Mouse (Mus musculus) heart, embryonic 16.5 days (tissue): ENCODE results near the gene Syne3. TPM values are rescaled to one million over a fixed set of nuclear protein-coding genes. Genes with fewer than 3 reads are reported as not detected.
A peak's percentile ranks its signal among the peaks of the same experiment; 100 is the strongest.

Experiments used
- ATAC-seq: fragments of 200-750 bp; cut with Nextera tagmentation; replicated peaks from 2 replicates; pipeline ENCODE4 v1.8.0; 2017; ENCODE audit warnings: moderate number of reproducible peaks; ENCODE audit not compliant: insufficient read depth, low FRiP score; ENCODE audit errors: extremely low read depth
- H3K27ac ChIP-seq: fragments of 300-500 bp; sonication (generic); 2 replicates; pipeline ENCODE4 v1.5.1; 2014; ENCODE audit warnings: mild to moderate bottlenecking, low read length, control low read depth, moderate library complexity
- H3K27me3 ChIP-seq: fragments of 300-500 bp; sonication (generic); 2 replicates; pipeline ENCODE4 v1.6.1; 2014; ENCODE audit warnings: low read length, mixed read lengths; ENCODE audit not compliant: control insufficient read depth, insufficient read depth
- H3K36me3 ChIP-seq: fragments of 300-500 bp; sonication (generic); 2 replicates; pipeline ENCODE4 v1.6.1; 2014; ENCODE audit not compliant: control insufficient read depth, insufficient read depth
- H3K4me1 ChIP-seq: fragments of 300-500 bp; sonication (generic); 2 replicates; pipeline ENCODE4 v1.6.1; 2014; ENCODE audit warnings: low read length, mixed read lengths; ENCODE audit not compliant: control insufficient read depth, insufficient read depth
- H3K4me2 ChIP-seq: fragments of 300-500 bp; sonication (generic); 2 replicates; pipeline ENCODE4 v1.6.1; 2014; ENCODE audit warnings: low read depth, mild to moderate bottlenecking, control low read depth, low read length
- H3K4me3 ChIP-seq: fragments of 300-500 bp; sonication (generic); 2 replicates; pipeline ENCODE4 v1.5.1; 2014; ENCODE audit warnings: mild to moderate bottlenecking, control low read depth, low read length
- H3K9ac ChIP-seq: fragments of 300-500 bp; sonication (generic); 2 replicates; pipeline ENCODE4 v1.6.1; 2014; ENCODE audit warnings: low read length, control low read depth
- H3K9me3 ChIP-seq: fragments of 300-500 bp; sonication (generic); replicated peaks from 2 replicates; pipeline ENCODE4 v1.6.1; 2016; ENCODE audit warnings: low read length; ENCODE audit not compliant: control insufficient read depth
- WGBS: fragments of 180-500 bp; shearing (Covaris S2); extraction: QIAGEN DNeasy Blood & Tissue Kit; methylation state at CpG from one replicate; pipeline ENCODE4 v1.1.7; 2014; 5-methylcytosine and 5-hydroxymethylcytosine counted together
- polyA plus RNA-seq: library from polyadenylated mRNA; unstranded; fragments of >200 nt; fragmentation: Nextera tagmentation; extraction: Ambion mirVana; gene quantifications from 2 replicates; pipeline ENCODE4 v1.2.1, GENCODE M21; 2015

The Syne3 gene
- polyA plus RNA-seq, 1 experiment from 2014 or later, result 1.9 TPM

GRCm38 (mm10) chr12:105029890-105030289 lies 20.3 kb upstream of the Syne3 start:
- Histone ChIP-seq H3K27ac (no peak overlapping the region), H3K4me1 (peaks cover 26% of the 10 kb centered on the region), H3K36me3 (peaks cover 4% of the 10 kb centered on the region; the same call in 1 of the 2 replicates), H3K9me3 (no peaks in the 10 kb centered on the region), H3K9ac (no peak overlapping the region), H3K4me3 (no peak overlapping the region), H3K27me3 (no peaks in the 10 kb centered on the region), H3K4me2 (no peak overlapping the region)
- ATAC-seq, result no peak
- 85% methylated on average over 9 of the region's 9 CpGs for WGBS

GRCm38 (mm10) chr12:105027323-105027991 lies 17.8 kb upstream of the Syne3 start:
- no peak overlapping the region for H3K9ac ChIP-seq
- H3K4me1 ChIP-seq, result peaks cover 12% of the 10 kb centered on the region
- no peak overlapping the region for H3K4me3 ChIP-seq
- WGBS, result 30% methylated on average over 15 of the region's 15 CpGs
- peaks cover 4% of the 10 kb centered on the region; the same call in 1 of the 2 replicates for H3K36me3 ChIP-seq
- H3K27ac ChIP-seq, result no peak overlapping the region
- no peak overlapping the region for H3K4me2 ChIP-seq
- H3K27me3 ChIP-seq, result no peaks in the 10 kb centered on the region
- ATAC-seq, result no peak
- H3K9me3 ChIP-seq, result peaks cover 7% of the 10 kb centered on the region; the same call in 1 of the 2 replicates

GRCm38 (mm10) chr12:105025947-105026586 lies 16.5 kb upstream of the Syne3 start:
- no peak for ATAC-seq
- Histone ChIP-seq H3K4me2 (no peak overlapping the region), H3K9ac (no peak overlapping the region), H3K27ac (no peak overlapping the region), H3K36me3 (peaks cover 4% of the 10 kb centered on the region; the same call in 1 of the 2 replicates), H3K4me1 (peaks cover 7% of the 10 kb centered on the region), H3K4me3 (no peak overlapping the region), H3K9me3 (peaks cover 7% of the 10 kb centered on the region; the same call in 1 of the 2 replicates), H3K27me3 (no peaks in the 10 kb centered on the region)
- WGBS, result 46% methylated on average over 10 of the region's 10 CpGs

- H3K9ac ChIP-seq, result no peak overlapping the region
- no peak overlapping the region for H3K27ac ChIP-seq
- WGBS, result 35% methylated on average over 8 of the region's 8 CpGs
- peaks cover under 1% of the 10 kb centered on the region; the same call in 1 of the 2 replicates for H3K4me1 ChIP-seq
- no peak overlapping the region for H3K4me3 ChIP-seq
- ATAC-seq, result no peak
- H3K9me3 ChIP-seq, result peaks cover 7% of the 10 kb centered on the region; the same call in 1 of the 2 replicates
- peaks cover 4% of the 10 kb centered on the region; the same call in 1 of the 2 replicates for H3K36me3 ChIP-seq
- H3K27me3 ChIP-seq, result no peaks in the 10 kb centered on the region
- no peak overlapping the region for H3K4me2 ChIP-seq
These were observed 15.8 kb upstream of the Syne3 start for GRCm38 (mm10) chr12:105025271-105025946.

- Histone ChIP-seq H3K27me3 (no peaks in the 10 kb centered on the region), H3K9ac (no peak overlapping the region), H3K4me2 (no peak overlapping the region), H3K36me3 (no peaks in the 10 kb centered on the region), H3K27ac (no peak overlapping the region), H3K9me3 (peaks cover 7% of the 10 kb centered on the region; the same call in 1 of the 2 replicates), H3K4me3 (no peak overlapping the region), H3K4me1 (peaks cover 5% of the 10 kb centered on the region; the same call in 1 of the 2 replicates)
- WGBS, result 91% methylated on average over 9 of the region's 9 CpGs
- no peak for ATAC-seq
These were observed 13.2 kb upstream of the Syne3 start for GRCm38 (mm10) chr12:105022776-105023175.

GRCm38 (mm10) chr12:105022141-105022540 lies 12.5 kb upstream of the Syne3 start:
- H3K9ac ChIP-seq, result no peak overlapping the region
- 57% methylated on average over 7 of the region's 7 CpGs for WGBS
- peaks cover 5% of the 10 kb centered on the region; the same call in 1 of the 2 replicates for H3K4me1 ChIP-seq
- peaks cover 7% of the 10 kb centered on the region; the same call in 1 of the 2 replicates for H3K9me3 ChIP-seq
- H3K36me3 ChIP-seq, result no peaks in the 10 kb centered on the region
- H3K27me3 ChIP-seq, result no peaks in the 10 kb centered on the region
- ATAC-seq, result no peak
- no peak overlapping the region for H3K4me3 ChIP-seq
- peak overlapping the region; percentile 10; the same call in 1 of the 2 replicates for H3K4me2 ChIP-seq
- no peak overlapping the region for H3K27ac ChIP-seq

GRCm38 (mm10) chr12:105021441-105022069 lies 11.9 kb upstream of the Syne3 start:
- no peak overlapping the region for H3K4me3 ChIP-seq
- WGBS, result 68% methylated on average over 8 of the region's 8 CpGs
- ATAC-seq, result no peak

GRCm38 (mm10) chr12:105019359-105020219 lies 10.0 kb upstream of the Syne3 start:
- H3K4me3 ChIP-seq, result no peak overlapping the region
- no peaks in the 10 kb centered on the region for H3K27me3 ChIP-seq
- H3K36me3 ChIP-seq, result no peaks in the 10 kb centered on the region
- peak overlapping the region; percentile 39 for H3K4me2 ChIP-seq
- peaks cover 7% of the 10 kb centered on the region; the same call in 1 of the 2 replicates for H3K9me3 ChIP-seq
- peak overlapping the region; percentile 37; the same call in 1 of the 2 replicates for H3K9ac ChIP-seq
- peak overlapping the region; percentile 70 for H3K27ac ChIP-seq
- peaks cover 5% of the 10 kb centered on the region; the same call in 1 of the 2 replicates for H3K4me1 ChIP-seq
- WGBS, result 34% methylated on average over 19 of the region's 19 CpGs
- peak; percentile 84 for ATAC-seq

More at GRCm38 (mm10) chr12:105021441-105022069, 11.9 kb upstream of the Syne3 start:
- H3K9me3 ChIP-seq, result peaks cover 7% of the 10 kb centered on the region; the same call in 1 of the 2 replicates
- H3K9ac ChIP-seq, result no peak overlapping the region
- peak overlapping the region; percentile 10 for H3K4me2 ChIP-seq
- no peaks in the 10 kb centered on the region for H3K27me3 ChIP-seq
- H3K36me3 ChIP-seq, result no peaks in the 10 kb centered on the region
- H3K4me1 ChIP-seq, result peaks cover 5% of the 10 kb centered on the region; the same call in 1 of the 2 replicates
- no peak overlapping the region for H3K27ac ChIP-seq
